Mouse (Mus musculus) embryonic facial prominence, embryonic 13.5 days (tissue): Measurements from ENCODE around the gene Cnbp. TPM values are rescaled to one million over a fixed set of nuclear protein-coding genes. Genes with fewer than 3 reads are reported as not detected.

Source experiments
- ATAC-seq: fragments of 200-750 bp; cut with Nextera tagmentation; 2 replicates; pipeline ENCODE4 v1.8.0; 2017; ENCODE audit warnings: low read depth; ENCODE audit not compliant: insufficient number of reproducible peaks, insufficient read depth, low FRiP score, low TSS enrichment
- H3K27ac ChIP-seq: fragments of 300-500 bp; sonication (generic); 2 replicates; pipeline ENCODE4 v1.5.1; 2015; ENCODE audit warnings: moderate library complexity, mild to moderate bottlenecking, inconsistent platforms
- H3K27me3 ChIP-seq: fragments of 300-500 bp; sonication (generic); 2 replicates; pipeline ENCODE4 v1.6.1; 2015; ENCODE audit warnings: mild to moderate bottlenecking, inconsistent platforms
- H3K36me3 ChIP-seq: fragments of 300-500 bp; sonication (generic); 2 replicates; pipeline ENCODE4 v1.6.1; 2015; ENCODE audit warnings: mild to moderate bottlenecking, inconsistent platforms
- H3K4me1 ChIP-seq: fragments of 300-500 bp; sonication (generic); 2 replicates; pipeline ENCODE4 v1.6.1; 2015; ENCODE audit warnings: inconsistent platforms
- H3K4me2 ChIP-seq: fragments of 300-500 bp; sonication (generic); 2 replicates; pipeline ENCODE4 v1.6.1; 2015; ENCODE audit warnings: moderate library complexity, mild to moderate bottlenecking, inconsistent platforms
- H3K4me3 ChIP-seq: fragments of 300-500 bp; sonication (generic); 2 replicates; pipeline ENCODE4 v1.5.1; 2015; ENCODE audit warnings: mild to moderate bottlenecking, inconsistent platforms
- H3K9ac ChIP-seq: fragments of 300-500 bp; sonication (generic); 2 replicates; pipeline ENCODE4 v1.6.1; 2015; ENCODE audit warnings: mild to moderate bottlenecking, inconsistent platforms
- H3K9me3 ChIP-seq: fragments of 300-500 bp; sonication (generic); 2 replicates; pipeline ENCODE4 v1.6.1; 2016; ENCODE audit warnings: inconsistent platforms
- WGBS: fragments of 180-500 bp; shearing (Covaris S2); methylation state at CpG from one replicate; pipeline ENCODE4 v1.1.7; 2015; ENCODE audit warnings: mixed read lengths; 5-methylcytosine and 5-hydroxymethylcytosine counted together
- polyA plus RNA-seq: library from polyadenylated mRNA; unstranded; fragments of >200 nt; fragmentation: Nextera tagmentation; extraction: Ambion mirVana; gene quantifications from 2 replicates; pipeline ENCODE4 v1.2.1, GENCODE M21; 2015

Cnbp gene
- polyA plus RNA-seq, 1 experiment from 2014 or later: 1,158 TPM

- peak overlapping the region; percentile 85 for H3K9ac ChIP-seq
- peak; percentile 56 for ATAC-seq
These were observed 39.9 kb downstream of the Cnbp start for GRCm38 (mm10) chr6:87810713-87811669.

GRCm38 (mm10) chr6:87810311-87810710, 40.6 kb downstream of the Cnbp start:
- H3K4me3 ChIP-seq: peak overlapping the region; percentile 74
- 38% methylated on average over 6 of the region's 6 CpGs for WGBS
- no peaks in the 10 kb centered on the region for H3K9me3 ChIP-seq
- no peak overlapping the region for H3K27ac ChIP-seq
- no peaks in the 10 kb centered on the region for H3K27me3 ChIP-seq
- H3K4me1 ChIP-seq: peaks cover 11% of the 10 kb centered on the region
- peak overlapping the region; percentile 85; the same call in 1 of the 2 replicates for H3K9ac ChIP-seq
- H3K4me2 ChIP-seq: peak overlapping the region; percentile 92
- no peak for ATAC-seq
- H3K36me3 ChIP-seq: peaks cover 13% of the 10 kb centered on the region

More at GRCm38 (mm10) chr6:87810713-87811669, 39.9 kb downstream of the Cnbp start:
- H3K36me3 ChIP-seq: peaks cover 20% of the 10 kb centered on the region
- no peaks in the 10 kb centered on the region for H3K9me3 ChIP-seq
- H3K27ac ChIP-seq: peak overlapping the region; percentile 73
- H3K4me1 ChIP-seq: peaks cover 11% of the 10 kb centered on the region
- peak overlapping the region; percentile 74 for H3K4me3 ChIP-seq
- WGBS: under 1% methylated on average over 77 of the region's 77 CpGs
- H3K4me2 ChIP-seq: peak overlapping the region; percentile 92
- H3K27me3 ChIP-seq: no peaks in the 10 kb centered on the region

GRCm38 (mm10) chr6:87809651-87810161, 41.2 kb downstream of the Cnbp start:
- 0 out of 2 replicates have a peak overlapping the region, but pooled peaks have one; percentile 92 for H3K4me2 ChIP-seq
- H3K36me3 ChIP-seq: peaks cover 9% of the 10 kb centered on the region
- ATAC-seq: no peak
- 89% methylated on average over 6 of the region's 6 CpGs for WGBS
- no peaks in the 10 kb centered on the region for H3K27me3 ChIP-seq
- peaks cover 11% of the 10 kb centered on the region for H3K4me1 ChIP-seq
- H3K9ac ChIP-seq: no peak overlapping the region
- no peak overlapping the region for H3K4me3 ChIP-seq
- H3K27ac ChIP-seq: no peak overlapping the region
- H3K9me3 ChIP-seq: no peaks in the 10 kb centered on the region

GRCm38 (mm10) chr6:87809144-87809543, 41.8 kb downstream of the Cnbp start:
- ATAC-seq: no peak

GRCm38 (mm10) chr6:87808521-87808920, 42.4 kb downstream of the Cnbp start:
- Histone ChIP-seq H3K27me3 (no peaks in the 10 kb centered on the region), H3K9ac (0 out of 2 replicates have a peak overlapping the region, but pooled peaks have one; percentile 17), H3K9me3 (no peaks in the 10 kb centered on the region), H3K4me2 (no peak overlapping the region), H3K4me1 (peaks cover 11% of the 10 kb centered on the region), H3K36me3 (0 out of 2 replicates have a peak, but pooled peaks cover 4% of the 10 kb centered on the region), H3K4me3 (no peak overlapping the region), H3K27ac (no peak overlapping the region)
- no peak for ATAC-seq
- WGBS: 76% methylated on average over 3 of the region's 3 CpGs

More at GRCm38 (mm10) chr6:87809144-87809543, 41.8 kb downstream of the Cnbp start:
- Histone ChIP-seq H3K9ac (no peak overlapping the region), H3K27me3 (no peaks in the 10 kb centered on the region), H3K4me2 (no peak overlapping the region), H3K36me3 (peaks cover 9% of the 10 kb centered on the region; the same call in 1 of the 2 replicates), H3K4me1 (peaks cover 11% of the 10 kb centered on the region), H3K9me3 (no peaks in the 10 kb centered on the region), H3K4me3 (no peak overlapping the region), H3K27ac (no peak overlapping the region)
- 95% methylated on average over 2 of the region's 2 CpGs for WGBS

- H3K36me3 ChIP-seq: 0 out of 2 replicates have a peak, but pooled peaks cover 4% of the 10 kb centered on the region
- no peaks in the 10 kb centered on the region for H3K9me3 ChIP-seq
- ATAC-seq: no peak
- H3K9ac ChIP-seq: 0 out of 2 replicates have a peak overlapping the region, but pooled peaks have one; percentile 17
- H3K4me2 ChIP-seq: no peak overlapping the region
- no peak overlapping the region for H3K27ac ChIP-seq
- peaks cover 11% of the 10 kb centered on the region for H3K4me1 ChIP-seq
- H3K4me3 ChIP-seq: no peak overlapping the region
- WGBS: 79% methylated on average over 4 of the region's 4 CpGs
- H3K27me3 ChIP-seq: no peaks in the 10 kb centered on the region
These were observed 43.0 kb downstream of the Cnbp start for GRCm38 (mm10) chr6:87807735-87808440.

GRCm38 (mm10) chr6:87806857-87807256, 44.0 kb downstream of the Cnbp start:
- 0 out of 2 replicates have a peak overlapping the region, but pooled peaks have one; percentile 7 for H3K27ac ChIP-seq
- 0 out of 2 replicates have a peak, but pooled peaks cover 4% of the 10 kb centered on the region for H3K36me3 ChIP-seq
- no peak overlapping the region for H3K9ac ChIP-seq
- H3K9me3 ChIP-seq: no peaks in the 10 kb centered on the region
- no peak for ATAC-seq
- 51% methylated on average over 2 of the region's 2 CpGs for WGBS
- H3K4me3 ChIP-seq: no peak overlapping the region
- peaks cover 4% of the 10 kb centered on the region for H3K4me1 ChIP-seq
- H3K27me3 ChIP-seq: no peaks in the 10 kb centered on the region
- no peak overlapping the region for H3K4me2 ChIP-seq

- no peak overlapping the region for H3K27ac ChIP-seq
- no peak overlapping the region for H3K4me2 ChIP-seq
- no peaks in the 10 kb centered on the region for H3K27me3 ChIP-seq
- H3K4me3 ChIP-seq: no peak overlapping the region
- WGBS: 71% methylated on average over 2 of the region's 2 CpGs
- H3K9me3 ChIP-seq: no peaks in the 10 kb centered on the region
- H3K36me3 ChIP-seq: 0 out of 2 replicates have a peak, but pooled peaks cover 4% of the 10 kb centered on the region
- peaks cover 4% of the 10 kb centered on the region for H3K4me1 ChIP-seq
- ATAC-seq: no peak
- no peak overlapping the region for H3K9ac ChIP-seq
These were observed 44.9 kb downstream of the Cnbp start for GRCm38 (mm10) chr6:87806028-87806427.

- no peaks in the 10 kb centered on the region for H3K27me3 ChIP-seq
- no peak overlapping the region for H3K27ac ChIP-seq
- 0 out of 2 replicates have a peak, but pooled peaks cover 4% of the 10 kb centered on the region for H3K36me3 ChIP-seq
- no peak for ATAC-seq
- no peaks in the 10 kb centered on the region for H3K9me3 ChIP-seq
- H3K4me1 ChIP-seq: peaks cover 4% of the 10 kb centered on the region
- no peak overlapping the region for H3K9ac ChIP-seq
- 93% methylated on average over 7 of the region's 7 CpGs for WGBS
- H3K4me2 ChIP-seq: no peak overlapping the region
- no peak overlapping the region for H3K4me3 ChIP-seq
These were observed 45.5 kb downstream of the Cnbp start for GRCm38 (mm10) chr6:87805448-87805847.

- H3K4me1 ChIP-seq: peaks cover 4% of the 10 kb centered on the region
- no peak overlapping the region for H3K9ac ChIP-seq
- H3K4me3 ChIP-seq: no peak overlapping the region
- H3K36me3 ChIP-seq: 0 out of 2 replicates have a peak, but pooled peaks cover 4% of the 10 kb centered on the region
- no peaks in the 10 kb centered on the region for H3K27me3 ChIP-seq
- no peak overlapping the region for H3K27ac ChIP-seq
- WGBS: 86% methylated on average over 7 of the region's 7 CpGs
- H3K4me2 ChIP-seq: no peak overlapping the region
- ATAC-seq: no peak
- no peaks in the 10 kb centered on the region for H3K9me3 ChIP-seq
These were observed 46.0 kb downstream of the Cnbp start for GRCm38 (mm10) chr6:87804886-87805285.

GRCm38 (mm10) chr6:87804036-87804435, 46.9 kb downstream of the Cnbp start:
- Histone ChIP-seq H3K4me3 (no peak overlapping the region), H3K36me3 (0 out of 2 replicates have a peak, but pooled peaks cover 4% of the 10 kb centered on the region), H3K27ac (no peak overlapping the region), H3K4me1 (peaks cover 4% of the 10 kb centered on the region), H3K4me2 (no peak overlapping the region), H3K9me3 (no peaks in the 10 kb centered on the region), H3K9ac (no peak overlapping the region), H3K27me3 (no peaks in the 10 kb centered on the region)
- no peak for ATAC-seq
- WGBS: 83% methylated on average over 1 of the region's 1 CpGs
